Mouse (Mus musculus) bone marrow, adult 2 months (tissue): ENCODE results near the gene Piwil1.

ENCODE experiments used
- CTCF ChIP-seq: fragments of 200-500 bp; IDR thresholded peaks from 2 replicates; pipeline ENCODE4 v1.5.1; 2011; ENCODE audit warnings: low read length, control low read depth; ENCODE audit not compliant: control insufficient read depth, insufficient read depth
- POLR2A ChIP-seq: fragments of 200-500 bp; IDR thresholded peaks from 2 replicates; pipeline ENCODE4 v1.6.1; 2011; ENCODE audit warnings: low read depth, mild to moderate bottlenecking, control low read depth, low read length, borderline replicate concordance; ENCODE audit not compliant: control insufficient read depth

GRCm38 (mm10) chr5:128684192-128684591, 18.1 kb upstream of the Piwil1 start:
- no peak for TF ChIP-seq POLR2A
- TF ChIP-seq CTCF = no peak
